Comparison of ENCODE assay signal across 9 mouse cellular contexts in genomic region chr19:45737208-45737845, GRCm38 (mm10). TPM values are rescaled to one million over a fixed set of nuclear protein-coding genes. Genes with fewer than 3 reads are reported as not detected.
DNase-seq lines count a peak whose midpoint lies in the region; ATAC-seq and TF ChIP-seq lines count a peak whose summit lies in the region.
"Had no signal": no experiment of that assay in that cellular context is flagged by ENCODE, and none has a peak within 500 bp of the region (broad histone marks: within the 10 kb centered on the region; RNA-seq: fewer than 3 reads in every experiment).

No protein-coding gene starts in this region.

- no peak for DNase-seq in kidney, adult 9 months
- peak; percentile 41 for DNase-seq in embryonic facial prominence, embryonic 10.5 days (ENCODE audit: low spot score)
- DNase-seq in hindbrain, postnatal 0 days (ENCODE audit: low spot score) = peak; percentile 24
- peak; percentile 58 for DNase-seq in neural tube, embryonic 10.5 days (ENCODE audit: extremely low spot score, low spot score)
- no peak for DNase-seq in B cell, adult 2 months
- no peak for DNase-seq in lung, postnatal 36 days
- no peak for DNase-seq in urinary bladder, postnatal 36 days (ENCODE audit: low spot score in 2 of 2)

- H3K27ac ChIP-seq in kidney, embryonic 16.5 days (ENCODE audit: low read length) = no peak overlapping the region
- H3K27ac ChIP-seq in embryonic facial prominence, embryonic 10.5 days (replicated peaks) = peak overlapping the region; percentile 61
- no peak overlapping the region for H3K27ac ChIP-seq in hindbrain, postnatal 0 days

- 12% methylated on average over 21 of the region's 23 CpGs for WGBS in kidney, embryonic 16.5 days
- WGBS in embryonic facial prominence, embryonic 10.5 days = 9% methylated on average over 23 of the region's 23 CpGs
- WGBS in hindbrain, postnatal 0 days = 12% methylated on average over 23 of the region's 23 CpGs

- no peaks in the 10 kb centered on the region for H3K9me3 ChIP-seq in kidney, embryonic 16.5 days (ENCODE audit: low read length)
- H3K9me3 ChIP-seq in embryonic facial prominence, embryonic 10.5 days = no peaks in the 10 kb centered on the region
- H3K9me3 ChIP-seq in hindbrain, postnatal 0 days (ENCODE audit: low read length) = no peaks in the 10 kb centered on the region

- H3K9ac ChIP-seq in kidney, embryonic 16.5 days (replicated peaks; ENCODE audit: low read length) = peak overlapping the region; percentile 54; the same call in 1 of the 2 replicates
- H3K9ac ChIP-seq in hindbrain, postnatal 0 days (replicated peaks; ENCODE audit: low read length) = no peak overlapping the region; the same call in 1 of the 2 replicates

- H3K36me3 ChIP-seq in kidney, embryonic 16.5 days (ENCODE audit: insufficient read depth, low read length) = no peaks in the 10 kb centered on the region
- H3K36me3 ChIP-seq in embryonic facial prominence, embryonic 10.5 days (replicated peaks) = no peaks in the 10 kb centered on the region
- H3K36me3 ChIP-seq in hindbrain, postnatal 0 days (ENCODE audit: insufficient read depth, low read length) = no peaks in the 10 kb centered on the region

- H3K4me1 ChIP-seq in kidney, embryonic 16.5 days (ENCODE audit: insufficient read depth, low read length) = peaks cover 35% of the 10 kb centered on the region
- peaks cover 71% of the 10 kb centered on the region for H3K4me1 ChIP-seq in embryonic facial prominence, embryonic 10.5 days
- H3K4me1 ChIP-seq in hindbrain, postnatal 0 days (ENCODE audit: insufficient read depth, low read length) = peaks cover 14% of the 10 kb centered on the region

- H3K4me3 ChIP-seq in kidney, embryonic 16.5 days (ENCODE audit: low read length) = peak overlapping the region; percentile 18
- H3K4me3 ChIP-seq in embryonic facial prominence, embryonic 10.5 days = peak overlapping the region; percentile 52
- peak overlapping the region; percentile 24 for H3K4me3 ChIP-seq in hindbrain, postnatal 0 days (ENCODE audit: low read length)

- 0 out of 2 replicates have a peak, but pooled peaks have one; percentile 4 for ATAC-seq in kidney, embryonic 16.5 days (ENCODE audit: low FRiP score, low TSS enrichment)
- ATAC-seq in hindbrain, postnatal 0 days = peak; percentile 53
- ATAC-seq: Patski had no signal

- TF ChIP-seq CTCF in hindbrain, postnatal 0 days (IDR thresholded peaks at IDR 0.05; ENCODE audit: low read depth) = no peak

- H3K27me3 ChIP-seq in kidney, embryonic 16.5 days (ENCODE audit: insufficient read depth, low read length) = peaks cover 79% of the 10 kb centered on the region
- peaks cover 100% of the 10 kb centered on the region for H3K27me3 ChIP-seq in embryonic facial prominence, embryonic 10.5 days (replicated peaks; ENCODE audit: low read depth, poor library complexity, severe bottlenecking)
- H3K27me3 ChIP-seq in hindbrain, postnatal 0 days (ENCODE audit: insufficient read depth, low read length) = peaks cover 81% of the 10 kb centered on the region

- peak overlapping the region; percentile 53 for H3K4me2 ChIP-seq in kidney, embryonic 16.5 days (replicated peaks; ENCODE audit: low read depth, low read length)
- H3K4me2 ChIP-seq in hindbrain, postnatal 0 days (ENCODE audit: low read depth, low read length) = peak overlapping the region; percentile 55

RNA-seq across cellular contexts. Expression of gene Fgf8, which starts 5.4 kb away (rescaled TPM):
- 13.0 and 15.5 TPM in 2 replicates for polyA plus RNA-seq in kidney, embryonic 16.5 days (2015; fragmentation: Nextera tagmentation; extraction: Ambion mirVana)
- polyA plus RNA-seq in embryonic facial prominence, embryonic 10.5 days (2016; fragmentation: Nextera tagmentation; extraction: Ambion mirVana) = 36.9 and 43.2 TPM in 2 replicates
- 1.8 and 2.6 TPM in 2 replicates for total RNA-seq in hindbrain, postnatal 0 days (2014; rRNA removed)
- polyA plus RNA-seq in hindbrain, postnatal 0 days (2015; fragmentation: Nextera tagmentation; extraction: Ambion mirVana) = 1.1 and 1.3 TPM in 2 replicates

RNA-seq across cellular contexts. Expression of gene Npm3, which starts 12.1 kb away (rescaled TPM):
- 16.3 and 18.1 TPM in 2 replicates for polyA plus RNA-seq in kidney, embryonic 16.5 days (2015; fragmentation: Nextera tagmentation; extraction: Ambion mirVana)
- polyA plus RNA-seq in embryonic facial prominence, embryonic 10.5 days (2016; fragmentation: Nextera tagmentation; extraction: Ambion mirVana) = 12.0 and 12.4 TPM in 2 replicates
- total RNA-seq in hindbrain, postnatal 0 days (2014; rRNA removed) = 23.6 and 35.7 TPM in 2 replicates
- polyA plus RNA-seq in hindbrain, postnatal 0 days (2015; fragmentation: Nextera tagmentation; extraction: Ambion mirVana) = 5.6 and 8.1 TPM in 2 replicates

RNA-seq across cellular contexts. Expression of gene Mgea5, which starts 46.3 kb away (rescaled TPM):
- polyA plus RNA-seq in kidney, embryonic 16.5 days (2015; fragmentation: Nextera tagmentation; extraction: Ambion mirVana) = 42.9 and 52.3 TPM in 2 replicates
- 61.3 and 62.3 TPM in 2 replicates for polyA plus RNA-seq in embryonic facial prominence, embryonic 10.5 days (2016; fragmentation: Nextera tagmentation; extraction: Ambion mirVana)
- total RNA-seq in hindbrain, postnatal 0 days (2014; rRNA removed) = 135 and 154 TPM in 2 replicates
- polyA plus RNA-seq in hindbrain, postnatal 0 days (2015; fragmentation: Nextera tagmentation; extraction: Ambion mirVana) = 74.2 and 78.0 TPM in 2 replicates

Comparison
In these comparisons a context has a peak if more than half of its experiments do, and no peak if none do; other contexts are left out.
1. DNase-seq: peak in embryonic facial prominence, embryonic 10.5 days (single experiment), hindbrain, postnatal 0 days (single experiment) and neural tube, embryonic 10.5 days (single experiment); none in kidney, adult 9 months (single experiment), B cell, adult 2 months (0 of 2), lung, postnatal 36 days (single experiment) and urinary bladder, postnatal 36 days (0 of 2).
2. Peak in every context shown above with its lines, with median percentiles within 50 percentile points of each other: H3K4me3 ChIP-seq.